Mouse (Mus musculus): Measurements from ENCODE around the gene Pqbp1. TPM values are rescaled to one million over a fixed set of nuclear protein-coding genes. Genes with fewer than 3 reads are reported as not detected.
A peak's percentile ranks its signal among the peaks of the same experiment; 100 is the strongest.

The Pqbp1 gene
- total RNA-seq, 1 experiment, result 69.9 TPM

GRCm38 (mm10) chrX:7937667-7938066 lies 38.6 kb upstream of the Pqbp1 start:
- peaks cover 0 to 4% of the 10 kb centered on the region in 2 experiments; a peak in 1 of 4 replicates for H3K4me1 ChIP-seq (ENCODE audit: control insufficient read depth in 2 of 2, insufficient read depth in 2 of 2, low read length in 2 of 2, poor library complexity in 1 of 2)
- no peak overlapping the region for H3K9ac ChIP-seq (ENCODE audit: insufficient read depth, low read depth, low read length, poor library complexity, severe bottlenecking)
- in situ Hi-C loops (cut with MboI; ENCODE audit: low sequenced_read_pairs in 2 of 2, unreplicated experiment in 2 of 2), result no loop called here
- DNase-seq (ENCODE audit: low read depth, low spot score), result no peak
- H3K27ac ChIP-seq (ENCODE audit: insufficient read depth, low read depth, low read length, poor library complexity, severe bottlenecking), result 0 out of 2 replicates have a peak overlapping the region, but pooled peaks have one; percentile 19
- no peak for TF ChIP-seq CHD2 (IDR thresholded peaks at IDR 0.05; ENCODE audit: low read depth, low read length)
- TF ChIP-seq ZC3H11A (IDR thresholded peaks at IDR 0.05; ENCODE audit: borderline replicate concordance, low read depth, low read length), result no peak
- TF ChIP-seq ZNF384 (IDR thresholded peaks at IDR 0.05; ENCODE audit: low read depth, low read length), result no peak
- TF ChIP-seq MAFK (IDR thresholded peaks at IDR 0.05; ENCODE audit: insufficient read depth, low read depth, low read length), result no peak
- no peak for TF ChIP-seq HCFC1 (IDR thresholded peaks at IDR 0.05; ENCODE audit: borderline replicate concordance, insufficient read depth, low read length)
- H3K36me3 ChIP-seq (ENCODE audit: control insufficient read depth, insufficient read depth, low read length, poor library complexity, severe bottlenecking), result peaks cover 34% of the 10 kb centered on the region
- H3K9me3 ChIP-seq (ENCODE audit: control insufficient read depth, insufficient read depth, low read depth, low read length), result no peaks in the 10 kb centered on the region
- no peak overlapping the region for H3K4me3 ChIP-seq (ENCODE audit: insufficient read depth in 1 of 2, low read depth in 1 of 2, low read length in 2 of 2, poor library complexity in 1 of 2, severe bottlenecking in 1 of 2)

DNA sequence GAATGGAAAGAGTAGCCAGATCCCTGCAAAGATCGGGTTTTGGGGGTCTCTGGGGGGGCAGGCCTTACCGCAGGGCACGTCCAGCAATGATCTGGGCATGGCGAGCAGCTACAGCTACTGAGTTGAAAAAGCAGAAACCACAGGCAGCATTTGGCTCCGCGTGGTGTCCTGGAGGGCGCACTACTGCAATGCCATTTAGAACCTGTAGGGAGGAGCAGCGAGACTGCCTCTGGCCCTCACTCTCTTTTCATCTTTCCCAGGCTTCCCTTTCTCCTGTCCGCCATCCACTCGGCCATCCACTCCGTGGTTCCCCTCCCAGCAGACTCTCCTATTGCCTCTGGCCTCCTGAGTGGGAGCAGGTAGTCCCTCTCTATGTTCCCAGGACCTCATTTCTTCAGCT lies 37.8 kb upstream of the Pqbp1 start:
- H3K36me3 ChIP-seq (ENCODE audit: control insufficient read depth, insufficient read depth, low read length, poor library complexity, severe bottlenecking), result peaks cover 34% of the 10 kb centered on the region
- no peaks in the 10 kb centered on the region for H3K9me3 ChIP-seq (ENCODE audit: control insufficient read depth, insufficient read depth, low read depth, low read length)
- H3K4me1 ChIP-seq (ENCODE audit: control insufficient read depth in 2 of 2, insufficient read depth in 2 of 2, low read length in 2 of 2, poor library complexity in 1 of 2), result peaks cover 0 to 4% of the 10 kb centered on the region in 2 experiments; a peak in 1 of 4 replicates
- peak overlapping the region in 1 of 2 experiments; percentile 15; a peak in 1 of 4 replicates for H3K4me3 ChIP-seq (ENCODE audit: insufficient read depth in 1 of 2, low read depth in 1 of 2, low read length in 2 of 2, poor library complexity in 1 of 2, severe bottlenecking in 1 of 2)
- in situ Hi-C loops (cut with MboI; ENCODE audit: low sequenced_read_pairs in 2 of 2, unreplicated experiment in 2 of 2), result no loop called here
- no peak for TF ChIP-seq ZNF384 (IDR thresholded peaks at IDR 0.05; ENCODE audit: low read depth, low read length)
- TF ChIP-seq ZC3H11A (IDR thresholded peaks at IDR 0.05; ENCODE audit: borderline replicate concordance, low read depth, low read length), result peak; percentile 20; the same call in 1 of the 2 replicates
- H3K9ac ChIP-seq (ENCODE audit: insufficient read depth, low read depth, low read length, poor library complexity, severe bottlenecking), result peak overlapping the region; percentile 30; the same call in 1 of the 2 replicates
- H3K27ac ChIP-seq (ENCODE audit: insufficient read depth, low read depth, low read length, poor library complexity, severe bottlenecking), result no peak overlapping the region
- DNase-seq (ENCODE audit: low read depth, low spot score), result no peak

DNA sequence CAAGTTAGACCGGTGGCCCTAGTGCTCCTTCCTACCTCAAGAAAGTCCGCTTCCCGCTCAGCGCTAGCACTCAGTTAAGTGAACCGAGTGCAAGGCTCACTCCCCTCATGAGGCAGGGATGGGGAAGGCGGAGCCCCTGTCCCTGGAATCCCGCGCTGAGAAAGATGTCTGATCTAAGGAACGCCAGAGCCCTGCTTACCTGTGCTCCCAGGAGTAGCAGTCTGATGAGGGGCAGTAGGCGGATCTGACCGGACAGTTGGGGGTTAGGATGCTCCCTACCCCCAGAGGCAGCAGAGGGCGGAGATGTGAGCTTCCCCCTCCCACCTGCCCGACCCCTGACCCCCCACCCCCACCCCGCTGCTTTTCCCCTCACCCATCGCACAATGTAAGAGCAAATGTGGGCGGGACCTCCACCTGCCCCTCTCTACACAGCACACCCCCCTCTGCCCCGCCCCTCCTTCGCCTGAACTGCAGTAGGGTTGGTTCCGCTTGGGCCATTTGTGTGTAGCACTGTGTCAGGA lies 29.3 kb upstream of the Pqbp1 start, which contains the start of gene Eras:
Gene Eras, minus strand, starts transcription at position 338 of the 521 bp plus-strand sequence.
- TF ChIP-seq CHD2 (IDR thresholded peaks at IDR 0.05; ENCODE audit: low read depth, low read length), result no peak
- TF ChIP-seq HCFC1 (IDR thresholded peaks at IDR 0.05; ENCODE audit: borderline replicate concordance, insufficient read depth, low read length), result no peak
- TF ChIP-seq ZNF384 (IDR thresholded peaks at IDR 0.05; ENCODE audit: low read depth, low read length), result no peak
- TF ChIP-seq ZC3H11A (IDR thresholded peaks at IDR 0.05; ENCODE audit: borderline replicate concordance, low read depth, low read length), result no peak
- TF ChIP-seq MAFK (IDR thresholded peaks at IDR 0.05; ENCODE audit: insufficient read depth, low read depth, low read length), result no peak
- Histone ChIP-seq H3K4me1 (ENCODE audit: control insufficient read depth in 2 of 2, insufficient read depth in 2 of 2, low read length in 2 of 2, poor library complexity in 1 of 2) (peaks cover 0 to 14% of the 10 kb centered on the region in 2 experiments; a peak in 2 of 4 replicates), H3K4me3 (ENCODE audit: insufficient read depth in 1 of 2, low read depth in 1 of 2, low read length in 2 of 2, poor library complexity in 1 of 2, severe bottlenecking in 1 of 2) (peak within 1 kb of the TSS; percentile 67 to 84), H3K9ac (ENCODE audit: insufficient read depth, low read depth, low read length, poor library complexity, severe bottlenecking) (peak within 1 kb of the TSS; percentile 79), H3K27ac (ENCODE audit: insufficient read depth, low read depth, low read length, poor library complexity, severe bottlenecking) (peak within 1 kb of the TSS; percentile 90), H3K36me3 (ENCODE audit: control insufficient read depth, insufficient read depth, low read length, poor library complexity, severe bottlenecking) (peaks cover 28% of the 10 kb centered on the region), H3K9me3 (ENCODE audit: control insufficient read depth, insufficient read depth, low read depth, low read length) (no peaks in the 10 kb centered on the region)
- in situ Hi-C loops (cut with MboI; ENCODE audit: low sequenced_read_pairs in 2 of 2, unreplicated experiment in 2 of 2), result loop anchor here in 1 of 2 experiments (10.0 kb wide), 1 partner anchor 86 kb away; the partner anchor contains the start of gene Glod5
- DNase-seq (ENCODE audit: low read depth, low spot score), result no peak

DNA sequence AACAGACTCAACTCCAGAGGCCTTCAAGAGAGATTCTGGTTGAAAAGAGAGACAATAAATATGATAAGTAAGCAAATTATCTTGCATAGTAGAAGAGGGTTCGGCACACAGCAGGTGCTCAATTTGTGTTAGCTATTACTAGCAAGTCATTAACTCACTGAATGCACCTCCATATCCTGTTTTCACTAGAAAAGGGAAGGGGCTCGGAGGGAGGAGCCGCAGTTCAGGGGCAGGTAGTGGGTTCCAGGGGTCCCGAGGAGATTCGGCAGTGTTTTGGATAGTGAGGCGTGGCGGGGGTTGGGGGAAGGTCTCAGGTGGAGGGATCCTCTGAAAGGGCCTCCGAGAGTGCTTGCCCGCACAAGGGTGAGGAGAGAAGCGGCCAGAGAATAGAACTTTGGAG lies 28.0 kb upstream of the Pqbp1 start:
- Histone ChIP-seq H3K36me3 (ENCODE audit: control insufficient read depth, insufficient read depth, low read length, poor library complexity, severe bottlenecking) (peaks cover 30% of the 10 kb centered on the region), H3K27ac (ENCODE audit: insufficient read depth, low read depth, low read length, poor library complexity, severe bottlenecking) (peak overlapping the region; percentile 90), H3K4me1 (ENCODE audit: control insufficient read depth in 2 of 2, insufficient read depth in 2 of 2, low read length in 2 of 2, poor library complexity in 1 of 2) (peaks cover 0 to 15% of the 10 kb centered on the region in 2 experiments; a peak in 2 of 4 replicates), H3K4me3 (ENCODE audit: insufficient read depth in 1 of 2, low read depth in 1 of 2, low read length in 2 of 2, poor library complexity in 1 of 2, severe bottlenecking in 1 of 2) (peak overlapping the region; percentile 67 to 84), H3K9ac (ENCODE audit: insufficient read depth, low read depth, low read length, poor library complexity, severe bottlenecking) (peak overlapping the region; percentile 79; the same call in 1 of the 2 replicates), H3K9me3 (ENCODE audit: control insufficient read depth, insufficient read depth, low read depth, low read length) (no peaks in the 10 kb centered on the region)
- in situ Hi-C loops (cut with MboI; ENCODE audit: low sequenced_read_pairs in 2 of 2, unreplicated experiment in 2 of 2), result loop anchor here in 1 of 2 experiments (10.0 kb wide), 1 partner anchor 88 kb away; the partner anchor contains the start of gene Glod5
- no peak for DNase-seq (ENCODE audit: low read depth, low spot score)
- TF ChIP-seq ZC3H11A (IDR thresholded peaks at IDR 0.05; ENCODE audit: borderline replicate concordance, low read depth, low read length), result no peak
- TF ChIP-seq ZNF384 (IDR thresholded peaks at IDR 0.05; ENCODE audit: low read depth, low read length), result no peak
- no peak for TF ChIP-seq CHD2 (IDR thresholded peaks at IDR 0.05; ENCODE audit: low read depth, low read length)
- TF ChIP-seq MAFK (IDR thresholded peaks at IDR 0.05; ENCODE audit: insufficient read depth, low read depth, low read length), result no peak
- TF ChIP-seq HCFC1 (IDR thresholded peaks at IDR 0.05; ENCODE audit: borderline replicate concordance, insufficient read depth, low read length), result no peak
